Comparison of ENCODE assay signal across 27 mouse cellular contexts in the genomic region with DNA sequence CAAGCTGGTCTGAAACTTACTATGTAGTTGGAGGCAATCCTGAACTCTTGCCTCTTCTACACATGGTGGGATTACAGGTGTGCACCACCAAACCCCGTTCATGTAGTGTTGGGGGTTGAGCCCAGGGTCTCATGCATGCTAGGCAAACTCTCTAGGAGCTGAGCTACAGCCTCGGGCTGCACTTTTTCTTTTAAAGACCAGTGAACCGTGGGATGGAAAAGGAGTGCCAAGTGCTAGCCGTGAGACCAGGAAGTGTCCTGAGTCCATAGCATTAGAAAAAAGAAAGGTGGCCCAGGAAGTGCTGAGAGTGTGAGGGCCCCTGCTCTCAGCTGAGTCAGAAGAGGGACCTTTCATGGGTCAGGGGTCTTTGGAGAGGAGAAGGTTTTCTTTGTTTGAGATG.
A peak's percentile ranks its signal among the peaks of the same experiment; 100 is the strongest.
DNase-seq lines count a peak whose midpoint lies in the region; ATAC-seq and TF ChIP-seq lines count a peak whose summit lies in the region.
"Had no signal": no experiment of that assay in that cellular context is flagged by ENCODE, and none has a peak within 500 bp of the region (broad histone marks: within the 10 kb centered on the region; RNA-seq: fewer than 3 reads in every experiment).

No protein-coding gene starts in this region.

- no peaks in the 10 kb centered on the region for H3K9me3 ChIP-seq in kidney, embryonic 16.5 days (ENCODE audit: low read length)
- no peaks in the 10 kb centered on the region for H3K9me3 ChIP-seq in midbrain, embryonic 13.5 days
- H3K9me3 ChIP-seq: forebrain, embryonic 10.5 days; forebrain, embryonic 13.5 days; G1E; heart, embryonic 10.5 days; heart, embryonic 13.5 days had no signal

- DNase-seq in kidney, adult 11 months: peak; percentile 51
- DNase-seq in kidney, postnatal 10 days: no peak
- DNase-seq in kidney, adult 9 months: peak; percentile 68
- no peak for DNase-seq in lung, postnatal 10 days
- no peak for DNase-seq in c-Kit-positive CD71-positive TER-119-positive erythroid progenitor cells, embryonic 14.5 days (ENCODE audit: low spot score)
- DNase-seq: adrenal gland, postnatal 10 days; adrenal gland, postnatal 36 days; B cell, adult 2 months; cerebellum, adult 11 months; cerebellum, adult 2 months; cerebellum, postnatal 10 days; gastrocnemius, postnatal 14 days; heart, adult 2 months; heart, postnatal 14 days; heart, postnatal 4 days had no signal

- no peaks in the 10 kb centered on the region for H3K36me3 ChIP-seq in kidney, embryonic 16.5 days (ENCODE audit: insufficient read depth, low read length)
- no peaks in the 10 kb centered on the region for H3K36me3 ChIP-seq in myocyte (ENCODE audit: control insufficient read depth, insufficient read depth)
- no peaks in the 10 kb centered on the region for H3K36me3 ChIP-seq in midbrain, embryonic 13.5 days
- H3K36me3 ChIP-seq: forebrain, embryonic 10.5 days; G1E; heart, embryonic 10.5 days; heart, embryonic 13.5 days had no signal

- WGBS in kidney, embryonic 16.5 days: 37% methylated on average over 4 of the region's 4 CpGs
- 40% methylated on average over 4 of the region's 4 CpGs for WGBS in midbrain, embryonic 13.5 days

- H3K4me2 ChIP-seq in kidney, embryonic 16.5 days (replicated peaks; ENCODE audit: low read depth, low read length): no peak overlapping the region
- H3K4me2 ChIP-seq in myocyte (ENCODE audit: low read depth): peak overlapping the region; percentile 27
- no peak overlapping the region for H3K4me2 ChIP-seq in midbrain, embryonic 13.5 days (replicated peaks)
- H3K4me2 ChIP-seq: forebrain, embryonic 13.5 days; heart, embryonic 13.5 days; hindbrain, embryonic 14.5 days had no signal

- H3K4me3 ChIP-seq in kidney, embryonic 16.5 days (ENCODE audit: low read length): no peak overlapping the region
- H3K4me3 ChIP-seq in myocyte: no peak overlapping the region
- H3K4me3 ChIP-seq in midbrain, embryonic 13.5 days (replicated peaks): no peak overlapping the region
- H3K4me3 ChIP-seq: forebrain, embryonic 10.5 days; forebrain, embryonic 13.5 days; heart, adult 2 months; heart, embryonic 10.5 days; heart, embryonic 13.5 days had no signal

- H3K79me2 ChIP-seq in myocyte (ENCODE audit: control insufficient read depth, insufficient read depth): no peaks in the 10 kb centered on the region

- no peak for ATAC-seq in kidney, embryonic 16.5 days (ENCODE audit: low FRiP score, low TSS enrichment)
- ATAC-seq in midbrain, embryonic 13.5 days: no peak
- ATAC-seq: forebrain, embryonic 13.5 days; forebrain, embryonic 16.5 days; Patski had no signal

- H3K27me3 ChIP-seq in kidney, embryonic 16.5 days (ENCODE audit: insufficient read depth, low read length): no peaks in the 10 kb centered on the region
- H3K27me3 ChIP-seq in myocyte (ENCODE audit: control insufficient read depth, insufficient read depth, insufficient read length): no peaks in the 10 kb centered on the region
- no peaks in the 10 kb centered on the region for H3K27me3 ChIP-seq in midbrain, embryonic 13.5 days
- H3K27me3 ChIP-seq: CH12.LX; forebrain, embryonic 13.5 days; heart, embryonic 13.5 days; Patski had no signal

- peak overlapping the region; percentile 63 for H3K27ac ChIP-seq in kidney, embryonic 16.5 days (ENCODE audit: low read length)
- H3K27ac ChIP-seq in midbrain, embryonic 13.5 days: no peak overlapping the region
- H3K27ac ChIP-seq: forebrain, embryonic 10.5 days; forebrain, embryonic 13.5 days; heart, adult 2 months; heart, embryonic 13.5 days; hindbrain, embryonic 14.5 days had no signal

- H3ac ChIP-seq in myocyte (ENCODE audit: control insufficient read depth, insufficient read length): no peak overlapping the region

- no peak for TF ChIP-seq POLR2A in myocyte (IDR thresholded peaks at IDR 0.05; ENCODE audit: insufficient read length, low read depth)

- H3K4me1 ChIP-seq in kidney, embryonic 16.5 days (ENCODE audit: insufficient read depth, low read length): peaks cover 16% of the 10 kb centered on the region
- H3K4me1 ChIP-seq in midbrain, embryonic 13.5 days (replicated peaks): peaks cover 7% of the 10 kb centered on the region

- no peak overlapping the region for H3K9ac ChIP-seq in kidney, embryonic 16.5 days (replicated peaks; ENCODE audit: low read length)
- no peak overlapping the region for H3K9ac ChIP-seq in midbrain, embryonic 13.5 days (replicated peaks)
- H3K9ac ChIP-seq: forebrain, embryonic 13.5 days; heart, embryonic 13.5 days; hindbrain, embryonic 14.5 days had no signal

TF ChIP-seq in myocyte, 11 proteins besides CTCF, POLR2A, EP300 and RAD21:
- TF ChIP-seq SRF (IDR thresholded peaks at IDR 0.05; ENCODE audit: control insufficient read depth, insufficient read length, low read depth) (no peak), CEBPB (IDR thresholded peaks at IDR 0.05; ENCODE audit: insufficient read depth, poor library complexity, severe bottlenecking) (no peak), E2F4 (IDR thresholded peaks at IDR 0.05; ENCODE audit: insufficient read depth) (no peak), MYOD1 (IDR thresholded peaks at IDR 0.05; ENCODE audit: control insufficient read depth in 1 of 3, insufficient read length in 2 of 3, low read depth in 2 of 3) (no peak), MAX (IDR thresholded peaks at IDR 0.05; ENCODE audit: low read depth) (no peak), USF1 (IDR thresholded peaks at IDR 0.05; ENCODE audit: low read depth) (no peak), POLR2AphosphoS2 (IDR thresholded peaks at IDR 0.05; ENCODE audit: insufficient read length, low read depth) (no peak), MYOG (IDR thresholded peaks at IDR 0.05; ENCODE audit: control insufficient read depth in 1 of 3, insufficient read depth in 1 of 3, insufficient read length in 2 of 3, low read depth in 2 of 3) (no peak), TCF12 (IDR thresholded peaks at IDR 0.05; ENCODE audit: insufficient read depth, poor library complexity, severe bottlenecking) (no peak), REST (IDR thresholded peaks at IDR 0.05; ENCODE audit: insufficient read depth, insufficient read length) (no peak), TCF3 (IDR thresholded peaks at IDR 0.05; ENCODE audit: insufficient read length, low read depth) (no peak)

Comparison
In these comparisons a context has a peak if more than half of its experiments do, and no peak if none do; other contexts are left out.
1. DNase-seq: peak in kidney, adult 11 months (single experiment) and kidney, adult 9 months (single experiment); none in kidney, postnatal 10 days (single experiment), lung, postnatal 10 days (single experiment) and c-Kit-positive CD71-positive TER-119-positive erythroid progenitor cells, embryonic 14.5 days (single experiment).